Mouse (Mus musculus): ENCODE data around the gene Clptm1l.

Gene Clptm1l

GRCm38 (mm10) chr13:73603522-73604155 is at the start of gene Clptm1l:
Gene Clptm1l (plus strand): TSS chr13:73604006.
- DNase-seq = peak; percentile 97

GRCm38 (mm10) chr13:73564201-73564600 is 39.6 kb upstream of the Clptm1l start:
- DNase-seq = no peak

GRCm38 (mm10) chr13:73575051-73575450 is 28.8 kb upstream of the Clptm1l start:
- DNase-seq = no peak

- DNase-seq = no peak
Observed at GRCm38 (mm10) chr13:73577277-73577676, 26.5 kb upstream of the Clptm1l start.

- no peak for DNase-seq
Observed at GRCm38 (mm10) chr13:73591488-73591887, 12.3 kb upstream of the Clptm1l start.

- no peak for DNase-seq
Observed at GRCm38 (mm10) chr13:73592546-73592945, 11.3 kb upstream of the Clptm1l start.

GRCm38 (mm10) chr13:73596276-73596675 is 7.5 kb upstream of the Clptm1l start:
- no peak for DNase-seq

GRCm38 (mm10) chr13:73600217-73600616 is 3.6 kb upstream of the Clptm1l start:
- DNase-seq = no peak

- DNase-seq = no peak
Observed at GRCm38 (mm10) chr13:73603046-73603445, 760 bp upstream of the Clptm1l start.

GRCm38 (mm10) chr13:73604156-73604957 is 551 bp downstream of the Clptm1l start:
- peak; percentile 63 for DNase-seq

- no peak for DNase-seq
Observed at GRCm38 (mm10) chr13:73618406-73618805, 14.6 kb downstream of the Clptm1l start.

GRCm38 (mm10) chr13:73620637-73621036 is 16.8 kb downstream of the Clptm1l start:
- no peak for DNase-seq

- no peak for DNase-seq
Observed at GRCm38 (mm10) chr13:73626410-73626744, 22.6 kb downstream of the Clptm1l start.

GRCm38 (mm10) chr13:73626745-73627549 is 23.1 kb downstream of the Clptm1l start, which contains the start of gene Tert:
Gene Tert (plus strand): TSS chr13:73626911.
- DNase-seq = peak; percentile 41

GRCm38 (mm10) chr13:73628586-73629113 is 24.8 kb downstream of the Clptm1l start:
- DNase-seq = no peak

GRCm38 (mm10) chr13:73631837-73632236 is 28.0 kb downstream of the Clptm1l start:
- no peak for DNase-seq

- no peak for DNase-seq
Observed at GRCm38 (mm10) chr13:73637826-73638225, 34.0 kb downstream of the Clptm1l start.

- DNase-seq = no peak
Observed at GRCm38 (mm10) chr13:73641296-73641695, 37.5 kb downstream of the Clptm1l start.

GRCm38 (mm10) chr13:73646397-73647087 is 42.7 kb downstream of the Clptm1l start:
- peak; percentile 15 for DNase-seq

- DNase-seq = no peak
Observed at GRCm38 (mm10) chr13:73653266-73653665, 49.5 kb downstream of the Clptm1l start.

GRCm38 (mm10) chr13:73654976-73655375 is 51.2 kb downstream of the Clptm1l start:
- no peak for DNase-seq

- DNase-seq = no peak
Observed at GRCm38 (mm10) chr13:73658953-73659352, 55.1 kb downstream of the Clptm1l start.
